Mouse (Mus musculus) T-cell, adult 2 months (primary cell): ENCODE measurements around the gene Tiam1.

ENCODE experiments used
- DNase-seq: peaks from one replicate; pipeline ENCODE4 v3.0.0; 2022; ENCODE audit warnings: low spot score

The Tiam1 gene

DNA sequence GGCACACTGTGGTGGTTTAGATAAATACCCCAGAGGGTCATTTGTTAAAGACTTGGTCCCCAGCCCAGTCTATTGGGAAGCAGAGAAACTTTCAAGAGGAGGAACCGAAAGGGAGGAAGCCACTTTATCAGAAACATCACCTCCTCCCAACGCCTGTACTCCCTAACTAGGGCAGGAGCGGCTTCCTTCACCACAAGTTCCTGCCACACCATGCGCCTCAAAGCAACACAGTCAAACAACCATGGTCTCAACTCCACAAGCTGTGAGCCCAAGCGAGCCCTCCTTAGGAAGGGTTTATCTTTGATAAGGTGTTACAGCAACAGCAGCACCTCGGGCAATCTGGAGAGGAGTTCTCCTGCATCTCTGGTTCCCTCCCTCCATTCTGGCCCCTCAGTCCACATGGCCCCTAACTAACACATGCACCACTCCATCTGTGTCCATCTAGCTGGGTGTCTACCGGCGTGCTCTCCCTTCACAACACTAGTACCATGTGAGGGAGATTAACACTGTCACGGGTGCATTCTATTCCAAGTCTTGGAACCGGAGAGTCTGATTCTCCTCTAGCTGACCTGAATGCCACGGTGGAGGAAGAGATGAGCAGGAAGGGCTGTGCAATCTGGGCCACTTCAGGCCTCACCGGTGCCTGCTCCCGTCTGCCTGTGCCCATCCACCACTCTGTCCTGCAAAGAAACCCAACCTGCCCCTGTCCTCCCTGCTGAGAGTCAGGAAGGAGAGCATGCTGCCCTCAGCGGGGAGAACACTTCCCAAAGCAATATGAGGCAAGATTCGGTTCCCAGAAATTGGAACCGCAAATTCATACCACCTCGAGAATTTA is 149.4 kb downstream of the Tiam1 start:
- peak; percentile 16 for DNase-seq

DNA sequence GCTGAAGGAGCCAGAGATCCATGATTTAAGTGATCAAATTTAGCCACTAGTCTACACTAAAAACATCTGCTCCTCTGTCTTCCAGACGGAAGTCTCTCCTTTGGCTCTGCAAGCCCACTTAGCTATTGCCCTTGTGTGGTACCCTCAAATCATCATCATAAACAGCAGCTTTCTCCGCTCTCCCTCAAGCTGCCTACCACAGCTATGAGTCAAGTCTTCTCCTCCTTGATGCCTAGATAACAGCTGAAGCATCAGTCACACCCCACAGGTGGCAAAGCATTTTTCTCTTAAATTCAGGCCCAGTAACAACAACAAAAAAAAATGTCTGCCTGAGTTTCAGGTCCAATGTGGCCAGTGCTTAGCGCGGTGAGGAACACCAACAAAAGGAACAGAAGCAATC is 150.1 kb downstream of the Tiam1 start:
- peak; percentile 35 for DNase-seq

DNA sequence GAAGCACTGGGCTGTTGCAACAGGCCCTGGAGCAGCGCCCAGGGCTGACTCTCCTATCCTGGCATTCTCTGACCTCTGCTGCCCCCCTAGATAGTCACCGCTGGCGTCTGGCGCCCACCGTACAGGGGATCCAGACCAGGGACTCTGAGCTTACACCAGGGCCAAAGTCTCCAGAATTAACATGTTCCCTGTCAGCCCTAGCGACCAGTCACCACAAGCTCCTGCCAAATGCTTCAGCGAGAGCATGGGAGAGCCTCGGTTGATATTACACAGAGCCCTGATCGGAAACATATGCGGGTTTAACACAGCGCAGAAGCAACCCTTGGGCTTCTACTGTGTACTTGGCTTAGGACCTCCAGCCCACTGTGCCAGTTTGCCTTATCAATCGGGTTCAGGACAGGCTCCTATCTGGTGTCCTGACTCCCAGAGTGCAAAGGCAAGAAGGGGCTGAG is 151.8 kb downstream of the Tiam1 start:
- DNase-seq, result no peak

DNA sequence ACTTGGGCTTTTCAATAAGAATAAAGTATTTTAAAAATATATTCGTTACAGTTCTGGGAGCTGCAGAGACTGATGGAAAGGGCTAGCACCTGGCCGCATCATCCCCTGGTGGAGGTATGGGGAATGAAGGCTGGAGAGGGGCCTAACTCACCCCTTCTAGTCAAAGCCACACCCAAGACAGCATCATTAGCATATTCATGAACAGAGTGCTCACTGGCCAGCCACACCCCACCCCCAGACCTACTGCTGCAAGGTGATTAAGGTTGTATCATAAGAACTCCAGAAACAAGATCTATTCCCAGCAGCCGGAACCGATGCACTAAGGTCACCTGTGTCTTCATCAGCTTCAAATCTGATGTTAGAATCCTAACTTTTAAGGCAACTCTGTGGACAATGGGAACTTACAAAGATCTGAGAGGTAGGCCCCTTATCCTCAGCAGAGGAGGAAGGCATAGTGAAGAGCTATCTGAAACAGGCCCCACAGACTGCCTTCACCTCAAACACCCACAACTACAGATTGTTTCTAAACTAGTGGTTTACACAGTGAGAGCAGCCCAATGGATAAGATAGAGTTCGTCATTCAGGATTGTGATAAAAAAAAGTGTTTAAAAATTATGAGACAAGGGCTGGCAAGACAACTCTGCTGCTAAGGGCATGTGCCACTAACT is 153.1 kb downstream of the Tiam1 start:
- no peak for DNase-seq

DNA sequence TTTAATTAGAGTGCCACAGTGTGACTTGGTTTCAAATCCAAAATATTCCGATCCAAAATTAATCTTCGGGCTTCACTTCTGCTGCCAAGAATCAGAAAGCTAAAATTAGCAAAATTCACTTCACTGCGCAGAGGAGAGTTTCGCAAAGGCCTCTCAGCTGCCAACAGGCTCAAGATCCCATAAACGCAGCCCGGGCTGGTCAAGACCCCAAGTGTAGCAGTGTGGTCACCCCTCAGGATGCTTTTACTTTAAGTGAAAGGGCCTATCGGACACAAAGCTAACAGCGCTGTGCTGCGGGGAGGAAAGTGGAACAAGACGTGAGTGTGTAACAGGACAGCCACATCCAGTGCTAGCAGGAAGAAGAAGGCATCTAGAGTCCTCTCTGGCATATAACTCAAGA is 153.8 kb downstream of the Tiam1 start:
- no peak for DNase-seq

DNA sequence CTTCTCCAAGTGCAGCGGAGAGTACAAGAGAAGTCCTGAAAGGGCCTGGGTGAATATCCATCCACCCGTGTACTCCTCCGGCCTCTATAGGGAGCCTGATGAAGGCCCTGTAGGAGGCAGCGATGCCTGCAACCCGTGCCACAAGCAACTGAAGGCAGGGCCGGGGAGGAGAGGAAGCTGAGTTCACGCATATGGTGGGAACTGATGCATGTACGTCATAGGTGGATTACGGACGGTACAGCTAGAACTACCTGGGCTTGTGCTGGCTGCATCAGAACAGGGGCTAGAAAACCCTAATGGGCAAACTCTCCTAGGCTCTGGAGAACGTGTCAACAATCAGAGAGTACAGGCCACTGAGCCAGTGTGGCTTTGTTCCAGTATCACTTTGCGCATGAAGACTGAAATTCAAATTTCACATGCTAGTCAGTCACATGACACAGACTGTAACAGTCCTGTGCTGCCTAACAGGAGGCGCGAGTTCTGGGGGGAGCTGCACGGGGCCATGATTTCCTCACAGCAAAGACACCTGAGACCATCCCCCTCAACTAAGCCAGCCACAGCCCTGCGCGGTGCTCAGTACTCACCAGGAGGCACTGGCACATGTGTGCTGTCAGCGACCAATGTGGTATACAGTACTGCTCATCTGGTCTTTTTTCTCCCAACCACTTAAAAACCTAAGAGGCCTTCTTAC is 156.8 kb downstream of the Tiam1 start:
- DNase-seq, result peak; percentile 56

DNA sequence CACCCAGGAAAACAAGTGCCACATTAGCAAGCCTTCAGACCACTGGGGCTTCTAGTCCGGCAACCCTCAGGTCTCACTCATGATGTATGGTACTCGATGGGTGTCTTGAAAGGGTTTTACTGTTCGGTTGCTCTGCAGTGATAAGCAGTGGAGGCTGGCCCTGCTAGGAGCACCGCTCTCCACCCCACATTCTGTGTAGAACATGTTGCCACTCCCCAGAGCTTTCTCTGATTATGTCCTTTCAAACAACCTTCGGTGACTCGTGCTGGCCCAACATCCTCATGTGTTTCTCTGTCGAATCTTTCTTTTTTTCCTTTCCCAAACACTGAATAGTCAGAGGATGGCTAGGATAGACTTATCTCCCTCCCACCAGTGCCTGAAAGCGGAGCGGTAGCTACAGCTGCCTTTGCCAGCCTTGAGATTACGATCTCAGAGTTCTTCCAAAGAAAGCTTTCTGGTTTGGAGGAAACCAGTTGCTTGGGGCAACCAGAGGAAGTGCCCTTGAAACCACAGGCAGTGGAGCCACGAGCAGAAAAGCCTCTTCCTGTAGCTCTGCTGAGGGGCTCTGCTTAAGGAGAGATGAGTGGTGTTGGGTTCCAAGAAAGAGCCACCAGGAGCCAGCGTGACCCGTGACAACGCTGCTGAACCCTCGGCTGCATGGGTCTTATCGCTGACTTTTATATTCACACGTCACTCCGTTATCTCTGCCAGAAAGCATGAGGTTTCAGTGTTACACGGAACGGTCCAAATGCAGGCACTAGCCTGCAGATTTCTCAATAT is 157.7 kb downstream of the Tiam1 start:
- peak; percentile 77 for DNase-seq

DNA sequence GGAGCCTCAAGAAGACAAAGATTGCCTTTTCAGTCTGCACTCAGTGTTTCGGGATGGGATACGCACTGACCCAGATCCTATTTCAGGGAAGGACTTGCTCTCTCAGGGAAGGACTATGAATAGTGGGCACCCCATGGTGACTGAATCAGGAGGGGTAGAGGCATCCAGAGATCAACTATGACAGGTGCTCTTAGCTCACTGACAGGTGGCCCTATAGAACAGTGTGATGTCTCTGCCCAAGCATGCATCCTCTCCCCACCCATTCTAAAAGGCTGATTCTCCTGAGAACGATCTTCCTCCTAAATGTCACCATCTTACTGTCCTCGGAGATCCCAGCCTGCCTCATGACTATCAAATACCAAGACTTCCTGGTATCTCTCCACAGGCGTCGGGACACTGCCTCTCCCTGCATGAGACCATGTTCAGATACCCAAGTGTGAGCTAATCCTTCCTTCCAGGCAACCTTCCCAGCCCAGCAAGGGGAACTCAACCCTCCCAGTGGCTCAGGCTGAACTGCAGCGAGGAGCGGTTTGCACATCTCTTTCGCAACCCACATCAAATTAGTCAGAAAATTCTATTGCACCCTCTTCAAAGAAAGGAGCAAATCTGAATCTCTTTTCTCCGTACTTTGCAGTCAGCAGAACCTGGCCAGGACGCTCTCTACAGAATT is 163.4 kb downstream of the Tiam1 start:
- no peak for DNase-seq

DNA sequence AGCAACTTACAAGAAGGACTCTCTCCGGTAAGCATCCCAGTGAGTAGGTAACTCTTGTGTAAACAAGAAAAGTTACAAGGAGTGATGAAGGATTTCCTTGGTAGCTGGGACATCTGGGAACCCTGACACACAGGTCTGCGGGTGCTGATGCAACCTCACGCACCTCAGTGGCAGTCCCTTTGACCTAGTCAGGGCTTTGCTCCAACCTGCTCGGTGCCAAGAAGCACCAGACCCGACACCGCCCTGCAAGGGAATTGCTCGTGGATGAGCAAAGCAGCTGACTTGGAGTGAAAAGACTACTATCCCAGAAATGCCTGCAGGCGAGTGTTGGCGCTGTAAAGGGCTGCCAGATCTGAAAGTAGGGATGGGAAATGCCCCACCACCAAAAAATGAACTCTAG is 168.1 kb downstream of the Tiam1 start:
- no peak for DNase-seq

DNA sequence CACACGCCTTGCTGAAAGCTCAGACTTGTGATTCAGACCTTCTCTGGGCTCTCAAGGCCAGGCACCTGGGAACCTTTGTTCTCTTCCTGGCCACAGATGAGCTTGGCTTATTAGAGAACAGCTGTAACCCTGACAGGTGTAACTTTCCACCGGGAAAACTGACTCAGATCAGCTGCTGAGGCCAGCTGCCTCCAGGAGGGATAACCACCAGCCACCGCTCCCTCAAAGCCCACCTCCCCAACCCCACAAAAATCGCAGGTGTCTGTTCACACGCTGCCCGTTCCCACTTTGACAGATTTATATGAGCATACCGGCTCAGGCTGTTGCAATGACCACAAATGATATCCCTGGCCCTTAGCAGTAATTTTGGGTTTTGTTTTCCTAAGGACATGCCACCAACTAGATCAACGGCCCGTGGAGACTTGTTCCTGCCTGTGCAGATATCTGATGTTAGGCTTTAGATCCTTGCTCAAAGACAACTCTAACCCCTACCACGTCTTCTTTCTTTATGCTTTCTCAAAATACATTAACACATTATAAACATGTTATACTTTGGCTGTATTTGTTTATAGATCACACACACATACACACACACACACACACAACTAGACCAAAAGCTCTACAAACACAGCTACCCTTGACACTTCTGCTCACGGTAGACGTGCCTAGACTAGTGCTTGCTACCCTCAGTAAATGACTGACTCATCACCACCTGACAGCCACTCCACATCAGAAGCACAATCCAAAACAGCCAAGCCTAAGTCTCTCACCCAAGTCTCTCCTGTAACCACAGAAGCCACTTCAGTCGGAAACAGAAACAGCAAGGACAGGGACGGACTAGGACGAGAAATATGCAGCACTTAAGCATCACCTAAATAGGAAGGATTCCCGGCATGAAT is 169.5 kb downstream of the Tiam1 start:
- DNase-seq, result peak; percentile 28

DNA sequence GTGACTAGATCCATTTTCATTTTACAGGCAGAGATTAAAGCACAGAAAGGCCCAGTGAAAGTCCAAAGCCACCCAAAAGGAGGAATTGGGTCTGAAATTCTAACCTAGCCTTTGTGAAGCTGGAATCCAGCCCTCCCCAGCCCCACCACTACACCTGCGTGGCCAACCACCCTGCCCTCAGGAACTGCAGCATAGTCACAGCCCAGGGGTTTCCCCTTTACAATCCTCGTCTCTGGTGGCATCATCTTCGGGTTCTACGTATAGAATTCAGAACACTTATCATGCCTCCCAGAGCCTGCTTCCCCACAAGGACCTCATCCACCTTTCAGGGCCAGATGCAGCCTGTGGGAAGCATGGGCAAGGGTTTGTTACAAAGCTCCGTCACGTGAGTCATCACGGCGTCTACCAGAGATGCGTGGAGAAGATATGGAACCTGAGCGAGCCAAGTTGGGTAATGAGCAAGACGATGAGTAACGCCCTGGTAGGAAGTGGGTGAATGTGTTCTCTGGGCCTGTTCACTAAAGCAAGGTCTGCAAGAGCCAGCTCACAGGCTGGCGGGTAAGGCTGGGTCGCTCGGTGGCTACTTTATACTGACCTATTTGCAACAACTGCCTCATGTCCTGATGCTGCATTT is 170.6 kb downstream of the Tiam1 start:
- DNase-seq, result peak; percentile 54

DNA sequence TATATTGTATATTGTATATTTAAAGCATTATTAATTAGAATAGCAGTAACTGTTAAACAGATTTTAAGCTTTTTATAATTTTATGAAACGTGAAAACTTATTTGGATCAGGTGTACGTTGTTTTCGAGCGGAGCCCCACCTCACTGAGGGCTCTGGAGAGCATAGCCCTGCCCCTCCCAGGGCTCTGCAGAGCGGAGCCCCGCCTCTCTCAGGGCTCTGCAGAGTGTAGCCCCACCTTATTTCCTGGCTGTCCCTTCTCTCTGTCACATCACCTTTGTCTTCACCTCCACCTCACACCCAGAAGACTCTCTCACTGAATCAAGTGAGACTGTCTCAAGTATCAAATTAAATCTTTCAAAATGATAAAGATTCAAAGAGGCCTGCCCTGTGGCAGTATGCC is 171.6 kb downstream of the Tiam1 start:
- DNase-seq, result no peak

DNA sequence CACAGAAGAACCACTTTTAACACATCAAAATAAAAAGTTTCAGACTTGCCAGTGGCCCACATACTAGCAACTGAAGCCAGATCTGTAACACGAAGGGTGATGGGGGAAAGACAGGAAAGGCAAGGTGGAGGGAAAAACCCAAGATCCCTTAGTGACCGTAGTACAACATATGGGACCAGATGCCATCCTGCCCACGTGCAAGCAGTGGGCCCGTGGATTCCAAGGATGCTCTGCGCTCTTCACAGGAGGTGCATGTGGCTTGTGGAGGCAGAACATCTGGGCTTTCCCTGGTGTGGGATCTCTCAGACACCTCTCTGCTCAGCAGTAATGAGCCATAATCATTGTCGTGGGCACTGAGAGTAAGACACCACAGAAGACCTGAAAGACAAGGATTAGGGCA is 175.5 kb downstream of the Tiam1 start:
- no peak for DNase-seq

DNA sequence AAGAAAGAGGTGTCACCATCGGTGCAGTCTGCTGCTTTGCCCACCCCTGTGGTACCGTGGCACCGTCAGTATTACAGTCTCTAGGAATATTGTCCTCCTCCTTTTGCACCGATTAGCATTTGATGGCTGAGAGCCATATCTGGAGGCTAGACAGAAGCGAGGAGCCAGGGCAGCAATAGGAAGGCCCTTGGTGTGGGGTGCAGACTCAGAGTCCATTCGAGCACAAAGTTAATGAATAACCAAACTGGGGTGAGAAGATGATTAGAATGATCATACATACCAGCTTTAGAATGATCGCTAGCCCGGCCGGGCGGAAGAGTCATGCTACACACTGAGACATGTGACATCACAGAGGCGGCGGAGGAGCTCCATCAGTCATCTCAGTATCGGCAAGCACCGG is 180.7 kb downstream of the Tiam1 start:
- no peak for DNase-seq

DNA sequence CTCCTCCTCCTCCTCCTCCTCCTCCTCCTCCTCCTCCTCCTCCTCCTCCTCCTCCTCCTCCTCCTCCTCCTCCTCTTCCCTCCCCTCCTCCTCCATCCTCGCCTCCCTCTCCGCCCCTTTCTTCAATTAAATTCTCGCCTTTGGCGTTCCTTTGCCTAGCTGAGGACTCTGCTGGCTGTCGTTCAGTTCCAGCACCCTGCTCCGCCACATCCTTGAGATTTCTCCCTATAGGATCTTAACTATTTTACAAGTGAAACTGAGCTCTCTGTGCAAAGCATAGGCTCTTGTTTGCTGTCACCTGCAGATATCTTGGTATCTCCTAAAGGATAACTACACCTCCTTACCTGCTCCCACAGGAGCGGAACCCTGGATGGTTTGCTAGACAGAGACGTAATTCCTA is 182.7 kb downstream of the Tiam1 start:
- DNase-seq, result no peak

DNA sequence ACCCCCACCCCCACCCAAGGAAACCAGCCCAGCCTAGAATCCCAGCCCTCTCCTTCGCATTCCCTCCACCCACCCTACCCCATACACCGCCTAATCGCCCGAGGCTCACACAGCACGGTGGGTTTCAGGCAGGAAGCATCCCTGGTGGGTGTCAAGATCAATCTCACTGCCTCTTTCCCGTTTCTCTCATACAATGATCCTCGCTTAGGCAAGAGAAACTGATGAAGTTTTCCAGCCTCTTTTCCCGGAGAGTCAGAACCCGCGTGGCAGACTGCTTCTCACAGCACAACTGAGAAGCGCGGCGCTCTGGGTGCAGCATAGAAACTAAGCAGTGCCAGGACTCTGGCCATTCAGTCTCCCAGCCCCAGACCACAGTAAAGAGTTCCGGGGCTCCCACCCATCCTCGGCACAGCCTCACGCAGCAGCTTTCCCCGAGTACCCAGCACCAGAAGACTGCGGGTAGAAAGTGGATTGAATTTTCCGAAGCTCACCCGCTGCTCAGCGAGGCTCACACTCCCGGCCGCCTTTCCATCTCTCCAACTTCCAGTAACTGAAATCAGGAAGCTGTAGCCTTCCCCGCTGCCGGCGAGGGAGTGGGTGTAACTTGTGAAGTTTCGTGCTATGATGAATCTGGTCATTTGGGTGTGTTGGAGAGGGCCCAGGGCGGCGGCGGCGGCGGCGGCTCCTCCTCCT is 183.2 kb downstream of the Tiam1 start:
- peak; percentile 12 for DNase-seq

DNA sequence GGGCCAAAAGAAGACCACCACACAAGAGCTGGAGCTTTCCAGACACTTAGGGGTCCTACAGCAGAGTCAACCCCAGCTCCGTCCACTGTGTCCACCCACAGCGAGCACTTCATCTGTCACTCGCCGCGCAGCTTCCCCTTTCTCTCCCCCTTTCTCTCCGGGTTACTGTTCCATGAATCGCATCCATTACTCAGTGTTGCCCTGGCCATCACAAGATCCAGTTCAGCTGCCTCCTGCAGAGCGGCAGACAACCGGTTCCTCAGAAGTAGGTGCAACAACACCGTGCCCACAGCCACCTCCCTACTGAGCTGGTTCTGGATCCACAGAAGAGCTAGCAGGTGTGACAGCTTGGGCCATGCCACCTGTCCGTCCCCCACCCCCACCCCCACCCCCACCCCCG is 184.6 kb downstream of the Tiam1 start:
- DNase-seq, result no peak

DNA sequence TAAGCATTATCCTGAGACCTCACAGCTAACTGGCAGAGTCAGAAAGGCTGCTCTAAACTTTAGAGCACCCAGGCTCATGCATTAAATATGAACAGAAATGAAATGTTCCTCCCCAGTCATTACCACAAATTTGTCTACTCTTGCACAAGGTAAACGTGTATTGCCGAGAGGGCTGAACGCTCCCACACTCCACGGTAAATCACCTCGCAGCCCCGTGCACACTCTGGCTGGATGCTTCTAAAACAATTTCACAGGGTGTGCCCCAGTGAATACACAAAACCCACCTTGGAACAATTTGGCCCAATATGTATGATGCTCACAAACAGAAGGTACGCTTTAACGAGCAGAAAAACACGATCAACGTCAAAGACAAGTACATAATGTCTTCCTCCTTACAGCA is 185.5 kb downstream of the Tiam1 start:
- DNase-seq, result no peak

DNA sequence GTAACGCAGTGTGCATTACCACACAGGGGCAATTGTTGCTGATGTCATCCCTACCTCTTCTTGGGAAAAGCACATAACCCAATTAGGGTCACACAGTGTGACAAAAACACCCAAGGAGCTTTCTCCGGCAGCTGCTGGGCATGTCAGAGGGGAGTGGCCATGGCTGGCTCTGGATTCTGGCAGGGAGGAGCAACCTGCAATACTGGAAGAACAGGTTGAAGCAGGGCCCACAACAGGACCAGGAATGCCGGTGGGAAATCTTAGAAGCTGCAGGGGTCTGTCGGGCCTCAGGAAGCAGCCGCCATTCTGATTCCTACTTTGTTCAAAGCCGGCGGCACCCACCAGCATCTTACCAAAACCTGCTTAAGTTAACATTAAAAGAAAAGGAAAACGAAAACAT is 189.0 kb downstream of the Tiam1 start:
- DNase-seq, result no peak

DNA sequence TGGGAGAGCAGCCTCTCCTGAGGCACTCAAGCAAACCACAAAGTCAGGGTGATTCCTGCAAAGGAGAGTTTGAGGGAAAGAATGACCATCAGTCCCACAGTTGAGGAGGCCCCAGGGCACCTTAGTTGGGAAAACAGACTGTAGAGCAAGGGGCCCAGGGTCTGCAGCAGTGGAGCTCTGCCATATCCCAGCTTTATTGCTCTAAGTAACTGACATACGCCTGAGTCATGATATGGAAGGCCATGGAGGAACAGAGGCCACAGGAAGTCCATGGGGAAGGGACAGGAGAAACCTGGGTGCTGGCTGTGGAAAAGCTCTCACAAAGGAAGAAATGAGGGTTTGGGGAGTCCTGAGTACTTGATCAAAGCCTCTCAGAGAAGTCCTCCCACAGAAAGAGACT is 189.5 kb downstream of the Tiam1 start:
- DNase-seq, result no peak
